Mouse (Mus musculus): ENCODE data around the gene Uvrag.
A peak's percentile ranks its signal among the peaks of the same experiment; 100 is the strongest.

GRCm38 (mm10) chr7:98837901-98838300 lies 303.0 kb downstream of the Uvrag start:
- TF ChIP-seq CTCF (IDR thresholded peaks at IDR 0.05) (peak; percentile 92), EP300 (IDR thresholded peaks at IDR 0.05; ENCODE audit: insufficient read depth, low read depth, low read length) (peak; percentile 18; the same call in 1 of the 2 replicates), POLR2A (IDR thresholded peaks at IDR 0.05; ENCODE audit: insufficient read depth, low read depth, low read length) (no peak)

All from heart, adult 2 months (tissue).